In genomic region chr14:82002790-82003189, GRCm38 (mm10) we compare ENCODE assay signal across 19 mouse cellular contexts.
"Had no signal": no experiment of that assay in that cellular context is flagged by ENCODE, and none has a peak within 500 bp of the region (broad histone marks: within the 10 kb centered on the region; RNA-seq: fewer than 3 reads in every experiment).

No protein-coding gene starts in this region.

- H3K4me1 ChIP-seq: liver, embryonic 15.5 days; lung, embryonic 15.5 days; megakaryocyte, embryonic 14.5 days; midbrain, embryonic 13.5 days; midbrain, embryonic 15.5 days; neural tube, embryonic 12.5 days; stomach, embryonic 15.5 days had no signal

- H3K4me3 ChIP-seq: liver, embryonic 15.5 days; lung, embryonic 15.5 days; megakaryocyte, embryonic 14.5 days; midbrain, embryonic 13.5 days; midbrain, embryonic 15.5 days; neural tube, embryonic 12.5 days; stomach, embryonic 15.5 days had no signal

- ATAC-seq: liver, postnatal 0 days; lung, postnatal 0 days; midbrain, embryonic 13.5 days; midbrain, embryonic 15.5 days had no signal

- H3K4me2 ChIP-seq: liver, embryonic 15.5 days; lung, embryonic 15.5 days; midbrain, embryonic 11.5 days; midbrain, embryonic 13.5 days; midbrain, embryonic 15.5 days; neural tube, embryonic 12.5 days; stomach, embryonic 15.5 days had no signal

- H3K27me3 ChIP-seq: liver, embryonic 15.5 days; lung, embryonic 15.5 days; megakaryocyte, embryonic 14.5 days; midbrain, embryonic 13.5 days; midbrain, embryonic 15.5 days; neural tube, embryonic 12.5 days; stomach, embryonic 15.5 days had no signal

- H3K9ac ChIP-seq: liver, embryonic 15.5 days; liver, postnatal 0 days; lung, embryonic 15.5 days; midbrain, embryonic 13.5 days; midbrain, embryonic 15.5 days; neural tube, embryonic 12.5 days; stomach, embryonic 15.5 days had no signal

- H3K27ac ChIP-seq: liver, embryonic 15.5 days; lung, embryonic 15.5 days; macrophage; midbrain, embryonic 13.5 days; midbrain, embryonic 15.5 days; neural tube, embryonic 12.5 days; stomach, embryonic 15.5 days; stomach, postnatal 0 days had no signal

- DNase-seq: liver, postnatal 0 days; lung, adult 2 months; lung, postnatal 14 days; lung, postnatal 36 days; right cerebral cortex, postnatal 14 days; thymus, adult 2 months; thymus, postnatal 25 days; thymus, postnatal 4 days had no signal

- H3K9me3 ChIP-seq: liver, embryonic 15.5 days; lung, embryonic 15.5 days; megakaryocyte, embryonic 14.5 days; midbrain, embryonic 13.5 days; midbrain, embryonic 15.5 days; neural tube, embryonic 12.5 days; stomach, embryonic 15.5 days had no signal

- H3K36me3 ChIP-seq: liver, embryonic 15.5 days; lung, embryonic 15.5 days; midbrain, embryonic 13.5 days; midbrain, embryonic 15.5 days; neural tube, embryonic 12.5 days; stomach, embryonic 15.5 days had no signal
